Mouse (Mus musculus) heart, embryonic 16.5 days (tissue): ENCODE measurements around the gene Gss. TPM values are rescaled to one million over a fixed set of nuclear protein-coding genes. Genes with fewer than 3 reads are reported as not detected.
A peak's percentile ranks its signal among the peaks of the same experiment; 100 is the strongest.

Experiments used
- ATAC-seq: fragments of 200-750 bp; cut with Nextera tagmentation; replicated peaks from 2 replicates; pipeline ENCODE4 v1.8.0; 2017; ENCODE audit warnings: moderate number of reproducible peaks; ENCODE audit not compliant: insufficient read depth, low FRiP score; ENCODE audit errors: extremely low read depth
- H3K27ac ChIP-seq: fragments of 300-500 bp; sonication (generic); 2 replicates; pipeline ENCODE4 v1.5.1; 2014; ENCODE audit warnings: mild to moderate bottlenecking, low read length, control low read depth, moderate library complexity
- H3K27me3 ChIP-seq: fragments of 300-500 bp; sonication (generic); 2 replicates; pipeline ENCODE4 v1.6.1; 2014; ENCODE audit warnings: low read length, mixed read lengths; ENCODE audit not compliant: control insufficient read depth, insufficient read depth
- H3K36me3 ChIP-seq: fragments of 300-500 bp; sonication (generic); 2 replicates; pipeline ENCODE4 v1.6.1; 2014; ENCODE audit not compliant: control insufficient read depth, insufficient read depth
- H3K4me1 ChIP-seq: fragments of 300-500 bp; sonication (generic); 2 replicates; pipeline ENCODE4 v1.6.1; 2014; ENCODE audit warnings: low read length, mixed read lengths; ENCODE audit not compliant: control insufficient read depth, insufficient read depth
- H3K4me2 ChIP-seq: fragments of 300-500 bp; sonication (generic); 2 replicates; pipeline ENCODE4 v1.6.1; 2014; ENCODE audit warnings: low read depth, mild to moderate bottlenecking, control low read depth, low read length
- H3K4me3 ChIP-seq: fragments of 300-500 bp; sonication (generic); 2 replicates; pipeline ENCODE4 v1.5.1; 2014; ENCODE audit warnings: mild to moderate bottlenecking, control low read depth, low read length
- H3K9ac ChIP-seq: fragments of 300-500 bp; sonication (generic); 2 replicates; pipeline ENCODE4 v1.6.1; 2014; ENCODE audit warnings: low read length, control low read depth
- H3K9me3 ChIP-seq: fragments of 300-500 bp; sonication (generic); replicated peaks from 2 replicates; pipeline ENCODE4 v1.6.1; 2016; ENCODE audit warnings: low read length; ENCODE audit not compliant: control insufficient read depth
- WGBS: fragments of 180-500 bp; shearing (Covaris S2); extraction: QIAGEN DNeasy Blood & Tissue Kit; methylation state at CpG from one replicate; pipeline ENCODE4 v1.1.7; 2014; 5-methylcytosine and 5-hydroxymethylcytosine counted together
- polyA plus RNA-seq: library from polyadenylated mRNA; unstranded; fragments of >200 nt; fragmentation: Nextera tagmentation; extraction: Ambion mirVana; gene quantifications from 2 replicates; pipeline ENCODE4 v1.2.1, GENCODE M21; 2015

The Gss gene
- polyA plus RNA-seq, 1 experiment from 2014 or later = 25.3 TPM

DNA sequence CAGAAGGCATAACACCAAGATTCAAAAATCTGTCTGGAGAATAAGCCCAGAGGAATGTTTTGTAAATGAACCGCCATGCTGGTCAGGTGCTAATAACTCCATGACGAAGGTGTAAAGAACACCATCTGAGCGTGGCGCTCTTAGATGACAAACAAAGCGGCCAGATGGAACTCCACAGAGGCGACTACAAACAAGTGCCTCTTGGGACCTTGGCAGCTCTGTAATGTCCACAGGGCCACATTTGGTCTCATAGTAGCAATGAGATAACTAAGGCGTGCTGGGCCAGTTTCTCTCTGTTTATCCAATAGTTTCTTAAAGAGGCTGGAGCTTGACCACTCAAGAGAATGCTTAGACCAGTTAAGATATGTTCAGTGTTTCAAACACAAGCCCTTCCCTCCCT, 18.6 kb downstream of the Gss start:
- WGBS = 86% methylated on average over 7 of the region's 7 CpGs
- peaks cover 12% of the 10 kb centered on the region; the same call in 1 of the 2 replicates for H3K36me3 ChIP-seq

DNA sequence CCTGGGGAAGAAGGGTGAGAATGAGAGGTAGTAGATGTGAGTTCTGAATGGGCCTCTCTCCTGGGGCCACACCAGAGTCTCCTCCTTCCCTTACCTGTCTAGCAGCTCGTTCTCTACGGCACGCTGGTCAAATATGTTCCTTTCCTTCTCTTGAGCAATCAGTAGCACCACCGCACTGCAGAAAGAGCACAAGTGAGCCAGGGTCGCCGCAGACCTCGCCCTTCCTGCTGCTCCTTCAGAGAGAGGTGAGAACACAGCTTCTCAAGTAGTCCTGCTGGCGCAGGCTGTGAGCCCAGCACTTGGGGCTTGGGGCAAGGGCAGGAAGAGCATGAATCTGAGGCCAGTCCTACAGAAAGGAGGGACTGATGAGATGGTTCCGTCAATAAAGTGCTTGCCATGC, 19.6 kb downstream of the Gss start:
- no peak overlapping the region for H3K27ac ChIP-seq
- no peak overlapping the region for H3K9ac ChIP-seq
- peaks cover 12% of the 10 kb centered on the region; the same call in 1 of the 2 replicates for H3K36me3 ChIP-seq
- no peak overlapping the region for H3K4me3 ChIP-seq
- no peak for ATAC-seq
- H3K9me3 ChIP-seq = no peaks in the 10 kb centered on the region
- WGBS = 76% methylated on average over 9 of the region's 9 CpGs
- H3K4me1 ChIP-seq = no peaks in the 10 kb centered on the region
- no peak overlapping the region for H3K4me2 ChIP-seq
- H3K27me3 ChIP-seq = no peaks in the 10 kb centered on the region

More for the DNA sequence above, 18.6 kb downstream of the Gss start:
- H3K4me1 ChIP-seq = no peaks in the 10 kb centered on the region
- ATAC-seq = no peak
- no peaks in the 10 kb centered on the region for H3K9me3 ChIP-seq
- H3K4me3 ChIP-seq = no peak overlapping the region
- H3K27ac ChIP-seq = no peak overlapping the region
- H3K27me3 ChIP-seq = no peaks in the 10 kb centered on the region
- no peak overlapping the region for H3K4me2 ChIP-seq
- no peak overlapping the region for H3K9ac ChIP-seq

DNA sequence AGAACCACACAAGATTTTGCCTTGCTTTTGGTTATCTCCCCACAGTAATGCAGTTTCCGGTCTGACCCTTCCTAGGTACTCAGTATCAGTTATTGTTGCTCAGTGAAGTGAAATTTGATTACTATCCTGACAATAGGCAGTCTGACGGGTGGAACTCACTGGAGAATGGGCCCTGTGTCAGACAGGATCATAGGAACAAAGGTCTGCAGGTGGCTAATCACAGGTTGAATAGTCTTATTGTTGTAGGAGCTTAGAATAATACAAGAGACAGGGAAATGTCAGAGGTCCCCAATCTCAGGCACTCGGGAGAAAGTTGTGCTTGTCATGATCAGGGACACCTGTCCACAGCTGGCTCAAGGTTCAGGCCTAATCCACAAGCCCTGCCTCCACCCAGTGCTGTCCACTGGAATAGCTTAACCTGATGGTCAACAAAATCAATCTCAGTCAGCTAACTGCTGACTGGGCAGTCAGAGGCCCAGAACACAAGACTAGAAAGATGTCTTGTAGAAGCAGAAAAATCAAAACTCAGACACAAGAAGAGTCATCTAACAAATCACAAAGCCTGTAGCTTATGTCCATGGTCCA, 23.3 kb downstream of the Gss start:
- Histone ChIP-seq H3K4me3 (no peak overlapping the region), H3K36me3 (peaks cover 11% of the 10 kb centered on the region; the same call in 1 of the 2 replicates), H3K4me2 (no peak overlapping the region), H3K9ac (no peak overlapping the region), H3K9me3 (no peaks in the 10 kb centered on the region), H3K27me3 (no peaks in the 10 kb centered on the region), H3K4me1 (no peaks in the 10 kb centered on the region), H3K27ac (no peak overlapping the region)
- no peak for ATAC-seq
- WGBS = 55% methylated on average over 3 of the region's 3 CpGs

GRCm38 (mm10) chr2:155567751-155568150, 24.9 kb downstream of the Gss start:
- 75% methylated on average over 5 of the region's 5 CpGs for WGBS
- peaks cover 7% of the 10 kb centered on the region; the same call in 1 of the 2 replicates for H3K36me3 ChIP-seq

DNA sequence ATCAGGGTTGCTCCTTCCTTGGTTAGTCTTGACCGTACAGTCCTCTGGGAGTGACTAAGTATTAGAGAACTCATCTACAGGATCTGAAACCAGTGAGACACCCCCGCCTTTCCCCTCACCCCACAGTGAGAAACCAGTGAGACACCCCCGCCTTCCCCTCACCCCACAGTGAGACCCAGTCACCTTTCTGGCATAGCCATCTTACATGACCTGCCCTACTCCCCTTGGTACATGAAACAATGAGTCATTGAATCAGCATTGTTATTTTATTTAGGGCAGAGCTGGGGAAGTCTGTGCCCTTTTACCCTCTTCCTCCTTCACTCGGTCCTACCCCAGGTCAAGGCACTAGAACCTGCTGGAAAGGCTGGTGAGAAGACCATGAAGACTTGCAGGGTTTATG, 29.7 kb downstream of the Gss start:
- H3K9ac ChIP-seq = no peak overlapping the region
- H3K4me2 ChIP-seq = no peak overlapping the region
- no peak overlapping the region for H3K4me3 ChIP-seq
- H3K9me3 ChIP-seq = no peaks in the 10 kb centered on the region
- ATAC-seq = no peak
- peaks cover 16% of the 10 kb centered on the region for H3K36me3 ChIP-seq
- H3K27ac ChIP-seq = no peak overlapping the region
- H3K4me1 ChIP-seq = no peaks in the 10 kb centered on the region
- 83% methylated on average over 4 of the region's 4 CpGs for WGBS
- H3K27me3 ChIP-seq = no peaks in the 10 kb centered on the region

More at GRCm38 (mm10) chr2:155567751-155568150, 24.9 kb downstream of the Gss start:
- Histone ChIP-seq H3K4me3 (no peak overlapping the region), H3K4me2 (no peak overlapping the region), H3K27ac (no peak overlapping the region), H3K4me1 (no peaks in the 10 kb centered on the region), H3K9ac (no peak overlapping the region), H3K27me3 (no peaks in the 10 kb centered on the region), H3K9me3 (no peaks in the 10 kb centered on the region)
- ATAC-seq = no peak

DNA sequence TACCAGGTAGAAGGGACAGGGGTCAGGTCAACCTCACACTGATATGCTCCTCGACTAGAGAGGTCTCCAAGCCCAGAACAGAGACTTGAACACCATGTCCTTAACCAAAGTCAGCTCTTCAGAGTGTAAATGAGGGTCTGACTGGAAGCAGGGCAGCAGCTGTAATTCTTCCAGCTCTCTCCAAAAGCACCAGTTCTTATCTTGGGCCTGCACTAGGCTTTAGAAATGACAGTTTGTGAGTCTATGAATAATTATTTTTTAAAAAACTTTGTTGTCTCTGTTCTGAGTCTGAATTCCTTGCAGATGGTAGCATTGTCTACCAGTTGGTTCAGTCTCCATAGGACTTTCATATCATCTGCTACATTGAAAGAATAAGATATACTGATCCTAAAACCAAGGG, 30.4 kb downstream of the Gss start:
- Histone ChIP-seq H3K4me1 (no peaks in the 10 kb centered on the region), H3K27ac (no peak overlapping the region), H3K27me3 (no peaks in the 10 kb centered on the region), H3K9ac (no peak overlapping the region), H3K4me3 (no peak overlapping the region), H3K9me3 (no peaks in the 10 kb centered on the region), H3K4me2 (no peak overlapping the region), H3K36me3 (peaks cover 16% of the 10 kb centered on the region)
- ATAC-seq = no peak
- 35% methylated on average over 1 of the region's 1 CpGs for WGBS

DNA sequence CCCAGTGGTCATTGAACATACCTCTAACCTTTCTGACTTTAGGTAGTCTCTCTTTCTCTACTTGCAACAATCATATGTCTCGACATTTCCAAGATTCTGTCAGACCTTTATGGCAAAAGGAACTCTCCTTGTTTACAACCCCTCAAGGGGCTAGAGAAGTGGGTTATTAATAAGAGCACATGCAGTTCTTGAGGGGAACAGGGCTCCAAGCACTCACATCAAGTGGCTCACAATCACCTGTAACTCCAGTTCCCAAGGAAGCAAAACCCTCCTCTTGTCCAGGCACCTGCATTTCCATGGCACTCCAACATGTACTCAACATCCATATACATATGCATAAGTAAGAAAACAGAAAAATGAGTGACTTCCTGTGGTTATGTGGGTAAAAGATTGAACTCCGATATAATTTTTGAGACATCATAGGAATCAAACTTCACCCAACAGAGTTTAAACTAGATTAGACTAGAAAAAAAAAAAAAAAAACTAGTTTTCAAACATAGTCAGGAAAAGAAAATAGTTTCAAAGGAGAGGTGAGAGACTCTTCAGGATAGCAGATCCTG, 38.1 kb downstream of the Gss start:
- 72% methylated on average over 2 of the region's 2 CpGs for WGBS
- no peaks in the 10 kb centered on the region for H3K27me3 ChIP-seq
- no peak overlapping the region for H3K27ac ChIP-seq
- H3K36me3 ChIP-seq = peaks cover 5% of the 10 kb centered on the region
- no peak overlapping the region for H3K4me3 ChIP-seq
- no peaks in the 10 kb centered on the region for H3K9me3 ChIP-seq
- no peak overlapping the region for H3K9ac ChIP-seq
- H3K4me2 ChIP-seq = no peak overlapping the region
- ATAC-seq = no peak
- H3K4me1 ChIP-seq = no peaks in the 10 kb centered on the region

GRCm38 (mm10) chr2:155552949-155553354, 39.7 kb downstream of the Gss start:
- ATAC-seq = peak; percentile 56
- no peak overlapping the region for H3K4me2 ChIP-seq
- H3K9ac ChIP-seq = no peak overlapping the region
- H3K4me1 ChIP-seq = no peaks in the 10 kb centered on the region
- H3K4me3 ChIP-seq = no peak overlapping the region
- H3K9me3 ChIP-seq = no peaks in the 10 kb centered on the region
- H3K27me3 ChIP-seq = no peaks in the 10 kb centered on the region
- H3K36me3 ChIP-seq = no peaks in the 10 kb centered on the region
- H3K27ac ChIP-seq = 0 out of 2 replicates have a peak overlapping the region, but pooled peaks have one; percentile 35

GRCm38 (mm10) chr2:155552336-155552735, 40.3 kb downstream of the Gss start:
- Histone ChIP-seq H3K4me2 (no peak overlapping the region), H3K27ac (no peak overlapping the region), H3K36me3 (no peaks in the 10 kb centered on the region), H3K9ac (no peak overlapping the region), H3K4me1 (no peaks in the 10 kb centered on the region), H3K27me3 (no peaks in the 10 kb centered on the region), H3K9me3 (no peaks in the 10 kb centered on the region), H3K4me3 (no peak overlapping the region)
- ATAC-seq = no peak
